Mouse (Mus musculus) forebrain, embryonic 15.5 days (tissue): Measurements from ENCODE around the gene Ptpn1. TPM values are rescaled to one million over a fixed set of nuclear protein-coding genes. Genes with fewer than 3 reads are reported as not detected.

Source experiments
- ATAC-seq: fragments of 200-750 bp; cut with Nextera tagmentation; replicated peaks from 2 replicates; pipeline ENCODE4 v1.8.0; 2017; ENCODE audit warnings: mild to moderate bottlenecking, moderate TSS enrichment, moderate library complexity
- H3K27ac ChIP-seq: fragments of 300-500 bp; sonication (generic); replicated peaks from 2 replicates; pipeline ENCODE4 v1.5.1; 2015; ENCODE audit warnings: mild to moderate bottlenecking, inconsistent platforms
- H3K27me3 ChIP-seq: fragments of 300-500 bp; sonication (generic); 2 replicates; pipeline ENCODE4 v1.6.1; 2015; ENCODE audit warnings: inconsistent platforms
- H3K36me3 ChIP-seq: fragments of 300-500 bp; sonication (generic); 2 replicates; pipeline ENCODE4 v1.6.1; 2015; ENCODE audit warnings: mild to moderate bottlenecking, inconsistent platforms
- H3K4me1 ChIP-seq: fragments of 300-500 bp; sonication (generic); 2 replicates; pipeline ENCODE4 v1.6.1; 2015; ENCODE audit warnings: inconsistent platforms
- H3K4me2 ChIP-seq: fragments of 300-500 bp; sonication (generic); replicated peaks from 2 replicates; pipeline ENCODE4 v1.6.1; 2015; ENCODE audit warnings: mild to moderate bottlenecking, inconsistent platforms
- H3K4me3 ChIP-seq: fragments of 300-500 bp; sonication (generic); 2 replicates; pipeline ENCODE4 v1.5.1; 2015; ENCODE audit warnings: mild to moderate bottlenecking, inconsistent platforms
- H3K9ac ChIP-seq: fragments of 300-500 bp; sonication (generic); replicated peaks from 2 replicates; pipeline ENCODE4 v1.6.1; 2015; ENCODE audit warnings: mild to moderate bottlenecking, inconsistent platforms
- H3K9me3 ChIP-seq: fragments of 300-500 bp; sonication (generic); 2 replicates; pipeline ENCODE4 v1.6.1; 2016; ENCODE audit warnings: inconsistent platforms
- WGBS: fragments of 180-500 bp; shearing (Covaris S2); methylation state at CpG from one replicate; pipeline ENCODE4 v1.1.7; 2015; ENCODE audit warnings: mixed read lengths; 5-methylcytosine and 5-hydroxymethylcytosine counted together
- polyA plus RNA-seq: library from polyadenylated mRNA; unstranded; fragments of >200 nt; fragmentation: Nextera tagmentation; extraction: Ambion mirVana; gene quantifications from 2 replicates; pipeline ENCODE4 v1.2.1, GENCODE M21; 2015

Ptpn1 gene
- polyA plus RNA-seq, 1 experiment from 2014 or later: 105 TPM

GRCm38 (mm10) chr2:167903242-167903952, 28.5 kb upstream of the Ptpn1 start:
- H3K9ac ChIP-seq: no peak overlapping the region
- ATAC-seq: no peak
- H3K9me3 ChIP-seq: no peaks in the 10 kb centered on the region
- H3K4me1 ChIP-seq: no peaks in the 10 kb centered on the region
- H3K27me3 ChIP-seq: no peaks in the 10 kb centered on the region
- no peak overlapping the region for H3K27ac ChIP-seq
- no peak overlapping the region for H3K4me2 ChIP-seq
- no peaks in the 10 kb centered on the region for H3K36me3 ChIP-seq
- WGBS: 85% methylated on average over 11 of the region's 11 CpGs
- H3K4me3 ChIP-seq: no peak overlapping the region

- 83% methylated on average over 12 of the region's 12 CpGs for WGBS
Observed at GRCm38 (mm10) chr2:167904621-167905367, 27.1 kb upstream of the Ptpn1 start.

GRCm38 (mm10) chr2:167905561-167905960, 26.3 kb upstream of the Ptpn1 start:
- H3K4me2 ChIP-seq: no peak overlapping the region
- no peaks in the 10 kb centered on the region for H3K9me3 ChIP-seq
- H3K9ac ChIP-seq: no peak overlapping the region
- no peaks in the 10 kb centered on the region for H3K27me3 ChIP-seq
- no peaks in the 10 kb centered on the region for H3K4me1 ChIP-seq
- H3K36me3 ChIP-seq: no peaks in the 10 kb centered on the region
- WGBS: 49% methylated on average over 8 of the region's 8 CpGs
- no peak overlapping the region for H3K4me3 ChIP-seq
- no peak for ATAC-seq
- H3K27ac ChIP-seq: no peak overlapping the region

More at GRCm38 (mm10) chr2:167904621-167905367, 27.1 kb upstream of the Ptpn1 start:
- Histone ChIP-seq H3K9ac (no peak overlapping the region), H3K27ac (no peak overlapping the region), H3K36me3 (no peaks in the 10 kb centered on the region), H3K4me3 (no peak overlapping the region), H3K4me2 (no peak overlapping the region), H3K9me3 (no peaks in the 10 kb centered on the region), H3K4me1 (no peaks in the 10 kb centered on the region), H3K27me3 (no peaks in the 10 kb centered on the region)
- no peak for ATAC-seq

GRCm38 (mm10) chr2:167906729-167907128, 25.1 kb upstream of the Ptpn1 start:
- Histone ChIP-seq H3K4me1 (no peaks in the 10 kb centered on the region), H3K27ac (no peak overlapping the region), H3K9me3 (no peaks in the 10 kb centered on the region), H3K36me3 (no peaks in the 10 kb centered on the region), H3K4me2 (no peak overlapping the region), H3K27me3 (no peaks in the 10 kb centered on the region), H3K4me3 (no peak overlapping the region), H3K9ac (no peak overlapping the region)
- no peak for ATAC-seq

- Histone ChIP-seq H3K27ac (no peak overlapping the region), H3K4me2 (no peak overlapping the region), H3K27me3 (no peaks in the 10 kb centered on the region), H3K9me3 (no peaks in the 10 kb centered on the region), H3K4me3 (no peak overlapping the region), H3K4me1 (no peaks in the 10 kb centered on the region), H3K9ac (no peak overlapping the region), H3K36me3 (no peaks in the 10 kb centered on the region)
- ATAC-seq: no peak
- WGBS: 66% methylated on average over 11 of the region's 11 CpGs
Observed at GRCm38 (mm10) chr2:167909531-167910177, 22.2 kb upstream of the Ptpn1 start.

GRCm38 (mm10) chr2:167910178-167910540, 21.7 kb upstream of the Ptpn1 start:
- H3K9ac ChIP-seq: no peak overlapping the region
- WGBS: 62% methylated on average over 3 of the region's 3 CpGs
- H3K36me3 ChIP-seq: no peaks in the 10 kb centered on the region
- no peak overlapping the region for H3K4me3 ChIP-seq
- no peaks in the 10 kb centered on the region for H3K4me1 ChIP-seq
- no peaks in the 10 kb centered on the region for H3K27me3 ChIP-seq
- H3K27ac ChIP-seq: no peak overlapping the region
- no peaks in the 10 kb centered on the region for H3K9me3 ChIP-seq
- no peak overlapping the region for H3K4me2 ChIP-seq
- no peak for ATAC-seq

GRCm38 (mm10) chr2:167911511-167911910, 20.3 kb upstream of the Ptpn1 start:
- Histone ChIP-seq H3K36me3 (no peaks in the 10 kb centered on the region), H3K9me3 (no peaks in the 10 kb centered on the region), H3K4me2 (no peak overlapping the region), H3K9ac (no peak overlapping the region), H3K27me3 (no peaks in the 10 kb centered on the region), H3K4me1 (no peaks in the 10 kb centered on the region), H3K4me3 (no peak overlapping the region), H3K27ac (no peak overlapping the region)
- ATAC-seq: no peak
- 94% methylated on average over 5 of the region's 5 CpGs for WGBS

GRCm38 (mm10) chr2:167919081-167919480, 12.8 kb upstream of the Ptpn1 start:
- WGBS: 72% methylated on average over 1 of the region's 1 CpGs
- Histone ChIP-seq H3K9ac (no peak overlapping the region), H3K4me3 (no peak overlapping the region), H3K27me3 (no peaks in the 10 kb centered on the region), H3K4me1 (no peaks in the 10 kb centered on the region; the same call in 1 of the 2 replicates), H3K4me2 (no peak overlapping the region), H3K27ac (no peak overlapping the region), H3K36me3 (no peaks in the 10 kb centered on the region), H3K9me3 (no peaks in the 10 kb centered on the region)
- ATAC-seq: no peak

- H3K4me2 ChIP-seq: no peak overlapping the region
- H3K27me3 ChIP-seq: no peaks in the 10 kb centered on the region
- peaks cover 6% of the 10 kb centered on the region for H3K4me1 ChIP-seq
- H3K9ac ChIP-seq: no peak overlapping the region
- H3K4me3 ChIP-seq: no peak overlapping the region
- 81% methylated on average over 11 of the region's 11 CpGs for WGBS
- H3K36me3 ChIP-seq: no peaks in the 10 kb centered on the region
- no peak overlapping the region for H3K27ac ChIP-seq
- no peak for ATAC-seq
- no peaks in the 10 kb centered on the region for H3K9me3 ChIP-seq
Observed at GRCm38 (mm10) chr2:167920041-167920440, 11.8 kb upstream of the Ptpn1 start.

GRCm38 (mm10) chr2:167920960-167921495, 10.8 kb upstream of the Ptpn1 start:
- 78% methylated on average over 9 of the region's 9 CpGs for WGBS
- Histone ChIP-seq H3K9ac (no peak overlapping the region), H3K4me2 (no peak overlapping the region), H3K4me1 (peaks cover 7% of the 10 kb centered on the region), H3K9me3 (no peaks in the 10 kb centered on the region), H3K27ac (no peak overlapping the region), H3K36me3 (no peaks in the 10 kb centered on the region), H3K27me3 (no peaks in the 10 kb centered on the region), H3K4me3 (no peak overlapping the region)
- ATAC-seq: no peak

- Histone ChIP-seq H3K36me3 (no peaks in the 10 kb centered on the region), H3K9me3 (no peaks in the 10 kb centered on the region), H3K27me3 (no peaks in the 10 kb centered on the region), H3K27ac (no peak overlapping the region), H3K4me2 (no peak overlapping the region), H3K9ac (no peak overlapping the region), H3K4me1 (peaks cover 7% of the 10 kb centered on the region), H3K4me3 (no peak overlapping the region)
- 88% methylated on average over 8 of the region's 8 CpGs for WGBS
- no peak for ATAC-seq
Observed at GRCm38 (mm10) chr2:167921823-167922222, 10.0 kb upstream of the Ptpn1 start.

- H3K9ac ChIP-seq: no peak overlapping the region
- no peaks in the 10 kb centered on the region for H3K9me3 ChIP-seq
- H3K4me1 ChIP-seq: peaks cover 7% of the 10 kb centered on the region
- no peak for ATAC-seq
- no peak overlapping the region for H3K4me2 ChIP-seq
- H3K27ac ChIP-seq: no peak overlapping the region
- no peak overlapping the region for H3K4me3 ChIP-seq
- H3K36me3 ChIP-seq: no peaks in the 10 kb centered on the region
- H3K27me3 ChIP-seq: no peaks in the 10 kb centered on the region
- WGBS: 86% methylated on average over 5 of the region's 5 CpGs
Observed at GRCm38 (mm10) chr2:167924011-167924410, 7.8 kb upstream of the Ptpn1 start.
